Mouse (Mus musculus) embryonic stem cell, embryonic (primary cell): ENCODE measurements around the gene Matn3.

Source experiments
- CTCF ChIA-PET, 4 experiments: fragments of 300-600 bp in 2 of 4; fragments of 350-600 bp in 2 of 4; sonication (Branson Sonifier 250); formaldehyde crosslinking; loops; one replicate each; lab custom pipeline; 2022; ENCODE audit warnings: inconsistent platforms in 2 of 4; lab: Charles Lee
- POLR2A ChIA-PET, 4 experiments: fragments of 300-600 bp in 2 of 4; fragments of 350-600 bp in 2 of 4; sonication (Branson Sonifier 250); formaldehyde crosslinking; loops; one replicate each; lab custom pipeline; 2022; ENCODE audit warnings: antibody characterized with exemption in 4 of 4, inconsistent platforms in 1 of 4; lab: Charles Lee

Gene Matn3

DNA sequence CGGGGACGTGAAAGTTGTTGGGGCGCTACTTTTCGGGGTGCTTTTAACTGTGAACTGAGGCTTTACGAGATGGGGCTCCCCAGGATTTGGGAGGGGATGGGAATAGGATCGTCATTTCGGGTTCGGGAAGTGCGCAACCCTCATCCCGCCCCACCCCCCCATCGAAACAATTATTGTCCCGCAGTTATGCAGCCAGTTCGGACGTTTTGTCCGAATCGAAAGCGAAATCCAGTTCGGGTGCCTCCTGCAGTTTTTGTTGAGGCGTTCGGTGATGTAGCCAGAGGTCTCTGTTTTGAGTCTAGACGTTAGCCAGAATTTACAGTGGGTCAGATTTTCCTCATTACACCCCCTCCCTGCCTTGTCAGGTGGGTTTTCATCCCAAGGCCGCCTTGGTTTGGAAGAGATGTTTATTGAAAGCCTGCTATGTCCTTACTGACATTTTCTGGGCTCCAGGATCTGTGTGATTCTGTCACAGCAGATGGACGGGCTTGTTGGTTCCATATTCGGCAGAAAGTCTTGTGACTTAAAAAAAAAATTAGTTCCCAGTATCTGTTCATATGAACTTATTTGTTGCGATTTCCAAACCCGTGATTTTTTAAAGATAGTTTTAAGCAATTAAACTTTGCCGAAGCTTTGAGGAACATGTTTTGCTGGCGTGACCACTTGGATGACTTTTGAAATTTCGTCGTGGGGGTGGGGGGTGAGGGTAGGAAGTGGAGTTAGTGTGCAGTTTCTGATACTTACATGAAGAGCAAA, 25.2 kb upstream of the Matn3 start:
- POLR2A ChIA-PET = interaction anchor here in 3 of 4 experiments (0.9 to 5.4 kb wide), 13 partner anchors 9 to 54 kb away, joined by 3 to 60 read pairs (median 6); no protein-coding TSS in a partner anchor
- CTCF ChIA-PET = no interaction called here

- ChIA-PET POLR2A (interaction anchor here in 3 of 4 experiments (0.6 to 5.4 kb wide), 14 partner anchors 9 to 595 kb away, joined by 3 to 60 read pairs (median 6); partner anchors contain the start of gene Ttc32 (in 1 of the 3)), CTCF (interaction anchor here in 1 of 4 experiments (2.0 kb wide), 1 partner anchor 14 kb away, joined by 6 read pairs; no protein-coding TSS in a partner anchor)
Measured at GRCm38 (mm10) chr12:8923125-8923410, 24.7 kb upstream of the Matn3 start.

- ChIA-PET POLR2A (interaction anchor here in 3 of 4 experiments (0.6 to 5.4 kb wide), 17 partner anchors 10 to 595 kb away, joined by 3 to 60 read pairs (median 5); partner anchors contain the start of gene Ttc32 (in 1 of the 3)), CTCF (interaction anchor here in 2 of 4 experiments (0.7 to 2.0 kb wide), 2 partner anchors 13 to 30 kb away, joined by 3 to 6 read pairs; no protein-coding TSS in a partner anchor)
Measured at GRCm38 (mm10) chr12:8923603-8924002, 24.1 kb upstream of the Matn3 start.

GRCm38 (mm10) chr12:8927652-8928051, 20.1 kb upstream of the Matn3 start:
- ChIA-PET CTCF (no interaction called here), POLR2A (interaction anchor here in 2 of 4 experiments (2.5 to 5.4 kb wide), 3 partner anchors 10 to 13 kb away, joined by 7 to 60 read pairs (median 39); no protein-coding TSS in a partner anchor)

- POLR2A ChIA-PET = interaction anchor here in 3 of 4 experiments (0.5 to 5.4 kb wide), 8 partner anchors 11 to 158 kb away, joined by 3 to 39 read pairs (median 4); partner anchors contain the start of gene Sdc1 (in 1 of the 3)
- CTCF ChIA-PET = no interaction called here
Measured at GRCm38 (mm10) chr12:8928766-8929165, 19.0 kb upstream of the Matn3 start.

DNA sequence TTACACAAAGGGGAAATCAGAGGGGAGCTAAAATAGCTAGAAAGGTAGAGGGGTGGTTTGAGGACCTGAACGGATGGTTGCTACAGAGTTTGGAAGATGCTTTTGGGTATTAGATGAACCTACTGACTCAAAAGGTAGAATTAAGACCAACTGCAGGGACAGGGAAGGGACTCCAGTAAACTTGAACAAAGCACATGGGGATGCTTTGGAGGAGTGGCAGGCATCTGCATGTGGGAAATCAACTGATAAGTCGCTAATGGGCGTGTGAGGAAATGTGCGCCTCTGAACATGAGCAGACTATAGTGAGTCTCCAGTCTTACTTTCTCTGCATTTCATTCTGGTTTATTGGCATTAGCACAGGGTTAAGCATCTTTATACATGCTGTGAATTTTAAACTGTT, 16.6 kb upstream of the Matn3 start:
- ChIA-PET CTCF (no interaction called here), POLR2A (interaction anchor here in 3 of 4 experiments (0.6 to 5.4 kb wide), 6 partner anchors 8 to 431 kb away, joined by 3 to 39 read pairs (median 3); partner anchors contain the start of gene Rhob (in 1 of the 3))

DNA sequence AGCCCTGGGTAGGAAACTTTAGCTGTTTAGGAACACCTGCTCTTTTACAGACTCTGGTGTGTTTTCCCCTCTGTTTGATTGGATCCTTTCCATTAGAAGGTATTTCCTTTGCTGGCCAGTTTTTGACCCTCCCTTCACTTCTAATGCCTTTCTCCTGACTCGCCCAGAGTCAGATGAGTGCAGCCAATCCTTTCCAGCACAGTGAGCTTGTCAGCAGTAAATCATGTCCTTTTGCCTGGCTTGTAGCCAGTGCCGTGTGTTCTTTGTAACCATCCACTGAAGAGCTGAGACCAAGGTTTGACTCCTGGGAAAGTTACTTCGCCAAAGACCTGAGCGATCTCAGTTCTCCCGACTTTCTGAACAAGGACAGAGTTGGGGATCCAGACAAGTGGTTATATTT, 12.4 kb upstream of the Matn3 start:
- POLR2A ChIA-PET = interaction anchor here in 2 of 4 experiments (0.8 to 6.8 kb wide), 18 partner anchors 9 to 164 kb away, joined by 3 to 60 read pairs (median 6); partner anchors contain the start of genes Laptm4a (in 1 of the 2), Matn3 (in 1 of the 2), Sdc1 (in 1 of the 2) and Ttc32 (in 1 of the 2)

DNA sequence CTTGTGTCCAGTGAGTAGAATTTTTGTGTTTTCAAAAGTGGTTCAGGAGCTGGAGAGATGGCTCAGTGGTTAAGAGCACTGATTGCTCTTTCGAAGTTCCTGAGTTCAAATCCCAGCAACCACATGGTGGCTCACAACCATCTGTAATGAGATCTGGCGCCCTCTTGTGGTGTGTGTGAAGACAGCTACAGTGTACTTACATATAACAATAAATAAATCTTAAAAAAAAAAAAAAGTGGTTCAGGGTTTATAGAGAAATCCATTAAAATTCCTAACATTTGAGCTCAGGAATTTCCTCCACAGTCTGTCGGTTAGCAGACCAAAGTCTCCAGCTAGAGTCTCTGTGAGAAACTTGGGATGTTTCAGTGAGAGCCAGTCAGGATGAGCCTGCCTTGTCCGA, 11.5 kb upstream of the Matn3 start:
- CTCF ChIA-PET = interaction anchor here (0.5 to 2.3 kb wide), 17 partner anchors 12 to 620 kb away, joined by 3 to 6 read pairs (median 4); partner anchors contain the start of gene Wdr35 (in 2 of the 4)
- POLR2A ChIA-PET = interaction anchor here in 3 of 4 experiments (0.6 to 6.8 kb wide), 21 partner anchors 8 to 165 kb away, joined by 3 to 60 read pairs (median 5); partner anchors contain the start of genes Laptm4a (in 1 of the 3), Matn3 (in 1 of the 3), Sdc1 (in 1 of the 3) and Ttc32 (in 1 of the 3)

More for the DNA sequence above, 12.4 kb upstream of the Matn3 start:
- CTCF ChIA-PET = interaction anchor here in 3 of 4 experiments (0.6 to 2.3 kb wide), 9 partner anchors 11 to 609 kb away, joined by 3 to 6 read pairs (median 3); partner anchors contain the start of gene Wdr35 (in 1 of the 3)

- ChIA-PET POLR2A (interaction anchor here (0.7 to 6.8 kb wide), 17 partner anchors 10 to 177 kb away, joined by 3 to 60 read pairs (median 6); partner anchors contain the start of genes Sdc1 (in 1 of the 4) and Wdr35 (in 1 of the 4)), CTCF (no interaction called here)
Measured at GRCm38 (mm10) chr12:8939490-8939889, 8.2 kb upstream of the Matn3 start.

DNA sequence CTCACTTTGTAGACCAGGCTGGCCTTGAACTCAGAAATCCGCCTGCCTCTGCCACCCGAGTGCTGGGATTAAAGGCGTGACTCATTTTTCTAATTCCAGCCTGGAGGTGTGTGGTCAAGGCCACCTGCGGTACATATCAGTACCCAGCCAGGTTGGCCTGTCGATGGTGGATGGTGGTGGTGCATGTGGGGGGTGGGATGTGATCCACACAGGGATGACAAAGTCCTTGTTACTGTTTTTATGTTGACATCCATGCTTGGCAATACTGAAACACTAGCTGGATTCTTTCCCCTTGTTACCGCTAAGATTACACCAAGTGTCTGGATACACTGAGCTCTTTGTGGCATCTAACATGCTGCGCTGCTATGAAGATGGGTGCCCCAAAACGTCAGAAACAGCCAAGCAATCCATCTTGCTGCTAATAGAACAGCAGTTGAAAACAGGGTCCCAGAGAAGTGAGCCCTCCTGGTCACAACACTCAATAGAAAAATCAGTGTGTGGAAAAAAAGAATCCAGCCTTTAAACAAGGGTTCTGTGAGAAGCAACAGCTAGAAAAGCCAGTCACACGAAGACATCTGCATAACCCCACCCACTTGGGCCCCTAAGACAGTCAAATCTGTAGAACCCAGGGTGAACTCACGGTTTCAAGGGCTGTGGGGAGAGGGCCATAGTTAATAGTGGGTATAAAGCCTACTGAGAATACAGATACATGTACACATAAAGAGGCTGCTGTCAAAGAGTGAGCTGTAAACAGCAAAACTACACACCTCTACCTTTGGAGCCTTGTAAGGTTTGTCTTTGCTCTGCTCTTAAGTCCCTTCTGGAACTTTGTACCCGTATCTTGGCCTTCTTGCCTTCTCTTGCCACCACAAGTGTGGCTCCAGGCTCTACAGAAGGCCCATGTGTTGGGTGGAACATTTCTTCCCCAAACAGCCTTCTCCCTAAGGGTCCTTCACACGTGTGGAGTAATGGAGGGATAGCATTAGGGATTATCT, 7.4 kb upstream of the Matn3 start:
- POLR2A ChIA-PET = interaction anchor here (0.7 to 6.8 kb wide), 57 partner anchors 8 to 599 kb away, joined by 3 to 60 read pairs (median 4); partner anchors contain the start of genes Laptm4a (in 2 of the 4), Rhob (in 2 of the 4), Ttc32 (in 2 of the 4) and Wdr35 (in 2 of the 4)
- CTCF ChIA-PET = interaction anchor here in 2 of 4 experiments (0.5 to 1.3 kb wide), 5 partner anchors 41 to 169 kb away, joined by 3 to 7 read pairs (median 3); partner anchors contain the start of gene Sdc1 (in 1 of the 2)

GRCm38 (mm10) chr12:8941131-8941615, 6.6 kb upstream of the Matn3 start:
- ChIA-PET CTCF (interaction anchor here in 1 of 4 experiments (0.9 to 1.3 kb wide), 3 partner anchors 52 to 170 kb away, joined by 3 to 5 read pairs (median 3); partner anchors contain the start of gene Sdc1), POLR2A (interaction anchor here (0.6 to 6.8 kb wide), 54 partner anchors 9 to 600 kb away, joined by 3 to 60 read pairs (median 4); partner anchors contain the start of genes Rhob (in 3 of the 4), Laptm4a (in 2 of the 4), Ttc32 (in 2 of the 4) and Wdr35 (in 2 of the 4))

GRCm38 (mm10) chr12:8941699-8942392, 5.9 kb upstream of the Matn3 start:
- ChIA-PET POLR2A (interaction anchor here (0.6 to 6.8 kb wide), 42 partner anchors 9 to 601 kb away, joined by 3 to 60 read pairs (median 4); partner anchors contain the start of genes Laptm4a (in 2 of the 4), Rhob (in 2 of the 4), Ttc32 (in 2 of the 4) and Wdr35 (in 2 of the 4)), CTCF (interaction anchor here in 1 of 4 experiments (1.3 kb wide), 2 partner anchors 53 to 171 kb away, joined by 3 to 5 read pairs; partner anchors contain the start of gene Sdc1)

- ChIA-PET CTCF (no interaction called here), POLR2A (interaction anchor here in 2 of 4 experiments (0.9 to 1.5 kb wide), 2 partner anchors 11 to 23 kb away, joined by 3 to 4 read pairs; no protein-coding TSS in a partner anchor)
Measured at GRCm38 (mm10) chr12:8947163-8947562, 566 bp upstream of the Matn3 start.

GRCm38 (mm10) chr12:8953136-8953535, 5.4 kb downstream of the Matn3 start:
- ChIA-PET POLR2A (no interaction called here), CTCF (no interaction called here)

DNA sequence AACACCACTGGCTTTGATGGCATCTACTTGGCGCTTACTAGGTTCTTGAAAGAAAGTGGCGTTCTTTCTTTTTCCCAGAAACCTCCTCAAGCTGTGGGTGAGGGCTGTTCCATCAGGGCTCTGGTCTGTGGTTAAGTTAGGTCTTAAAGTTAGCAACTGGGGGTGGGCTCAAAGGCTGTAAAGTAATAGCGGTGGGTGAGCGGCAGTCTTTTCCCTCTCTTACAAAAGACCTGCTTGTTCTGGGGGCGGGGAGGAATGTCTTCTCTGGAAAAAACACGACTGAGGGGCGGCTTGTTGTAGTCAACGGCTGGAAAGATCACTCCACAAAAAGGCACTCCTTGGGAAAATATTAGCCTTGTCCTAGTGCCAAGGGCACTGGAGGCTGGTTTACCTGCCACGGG, 6.4 kb downstream of the Matn3 start:
- ChIA-PET CTCF (no interaction called here), POLR2A (interaction anchor here in 1 of 4 experiments (0.9 to 1.8 kb wide), 3 partner anchors 8 to 31 kb away, joined by 3 to 4 read pairs (median 3); no protein-coding TSS in a partner anchor)
